Mouse (Mus musculus) retina, postnatal 7 days (tissue): ENCODE data around the gene Olfr850.

Experiments
- DNase-seq: peaks from one replicate; pipeline ENCODE4 v3.0.0-alpha.2; 2012; ENCODE audit warnings: low read depth, low spot score

Gene Olfr850

DNA sequence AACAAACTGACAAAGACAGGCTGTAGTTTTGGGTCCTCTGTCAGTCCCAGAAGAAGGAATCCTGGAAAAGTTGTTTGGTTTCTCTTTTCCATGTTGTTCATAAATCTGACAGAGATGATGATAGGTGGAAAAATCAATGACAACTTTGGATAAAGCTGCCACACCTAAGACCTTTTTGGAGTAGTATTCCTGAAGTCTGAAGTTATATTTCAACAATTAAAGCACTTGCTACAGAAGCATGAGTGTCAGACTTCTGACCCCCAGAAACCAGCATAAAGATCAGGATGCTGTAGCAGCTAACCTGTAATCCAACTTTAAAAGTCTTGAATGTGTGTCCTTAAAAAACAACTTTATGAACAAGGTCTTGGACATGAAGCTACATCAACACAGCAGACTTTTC, at the start of gene Olfr850:
Gene Olfr850 (minus strand): TSS at position 101 of the 400 bp plus-strand sequence.
- no peak for DNase-seq

DNA sequence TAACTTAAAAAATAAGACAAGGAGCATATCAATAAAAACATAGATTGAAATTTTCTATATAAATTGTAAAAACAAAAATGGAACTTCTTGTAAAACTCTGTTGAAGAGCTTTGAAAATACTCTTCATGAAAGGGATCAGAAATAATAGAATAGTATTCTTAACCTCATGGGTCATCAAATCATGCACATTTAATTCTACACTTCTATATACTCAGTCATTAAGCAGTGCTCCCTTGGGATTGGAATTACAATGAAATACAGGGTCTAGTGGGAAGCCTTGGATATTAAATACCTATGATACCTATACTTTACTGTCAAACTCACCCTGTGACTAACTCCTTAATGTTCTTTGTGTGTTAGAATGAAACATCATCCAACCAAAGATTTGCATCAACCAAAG, 14.9 kb upstream of the Olfr850 start, which contains the start of gene Olfr851:
Gene Olfr851 (plus strand): TSS at position 301 of the 400 bp plus-strand sequence.
- no peak for DNase-seq

DNA sequence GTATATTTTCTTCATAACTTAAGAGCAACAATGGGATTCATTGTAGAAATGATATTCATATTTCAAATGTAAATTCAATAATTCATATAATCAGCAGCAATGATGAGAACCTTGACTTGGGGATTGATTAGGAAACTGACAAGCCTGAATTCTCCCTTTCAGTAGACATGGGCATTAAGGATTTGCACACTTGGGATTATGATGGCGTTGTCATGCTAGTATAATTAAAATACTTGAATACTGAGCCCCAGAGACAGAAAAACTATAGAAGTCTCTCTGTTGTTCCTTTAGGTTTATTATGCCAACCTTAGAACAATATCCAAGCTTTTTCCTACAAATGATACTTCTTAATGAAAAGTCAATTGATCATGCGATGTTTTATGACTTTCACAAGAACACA, 38.1 kb downstream of the Olfr850 start, which contains the start of gene Olfr849:
Gene Olfr849 (plus strand): TSS at position 301 of the 400 bp plus-strand sequence.
- no peak for DNase-seq
